Mouse (Mus musculus) gastrocnemius, postnatal 4 days (tissue): ENCODE data around the gene Gabpa. TPM values are rescaled to one million over a fixed set of nuclear protein-coding genes. Genes with fewer than 3 reads are reported as not detected.

Source experiments
- DNase-seq, 2 experiments: peaks; one replicate each; pipeline ENCODE4 v3.0.0; 2021 to 2022; ENCODE audit warnings: low spot score in 2 of 2, mixed read lengths in 2 of 2
- total RNA-seq, 2 experiments: library from RNA; stranded (reverse); gene quantifications; 2 replicates each; pipeline ENCODE4 v1.2.3; 2021

Gene Gabpa
- total RNA-seq, 2 experiments from 2014 or later = 42.0 to 46.9 TPM

- DNase-seq = no peak
Measured at GRCm38 (mm10) chr16:84853492-84853891, 18.8 kb downstream of the Gabpa start.

DNA sequence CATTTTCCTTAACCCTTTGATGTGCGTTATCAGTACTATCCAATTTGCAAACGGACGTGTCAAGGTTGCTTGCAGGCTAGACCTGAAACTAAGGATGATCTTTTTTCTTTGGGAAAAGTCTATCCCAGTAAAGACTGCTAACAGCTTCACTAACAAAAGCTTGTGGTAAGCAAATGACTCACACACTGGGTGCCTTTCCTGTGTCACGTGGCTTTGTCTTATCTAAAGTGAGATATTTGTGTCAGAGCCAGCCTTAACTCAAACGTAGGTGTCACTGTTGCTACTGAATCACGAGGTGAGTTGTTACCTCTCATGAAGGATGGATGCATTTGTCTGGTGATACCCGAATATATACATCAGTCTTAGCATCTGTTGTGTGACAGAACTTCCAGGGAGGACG lies 29.9 kb downstream of the Gabpa start:
- DNase-seq = no peak

- DNase-seq = no peak
Measured at GRCm38 (mm10) chr16:84873805-84874204, 39.1 kb downstream of the Gabpa start.

DNA sequence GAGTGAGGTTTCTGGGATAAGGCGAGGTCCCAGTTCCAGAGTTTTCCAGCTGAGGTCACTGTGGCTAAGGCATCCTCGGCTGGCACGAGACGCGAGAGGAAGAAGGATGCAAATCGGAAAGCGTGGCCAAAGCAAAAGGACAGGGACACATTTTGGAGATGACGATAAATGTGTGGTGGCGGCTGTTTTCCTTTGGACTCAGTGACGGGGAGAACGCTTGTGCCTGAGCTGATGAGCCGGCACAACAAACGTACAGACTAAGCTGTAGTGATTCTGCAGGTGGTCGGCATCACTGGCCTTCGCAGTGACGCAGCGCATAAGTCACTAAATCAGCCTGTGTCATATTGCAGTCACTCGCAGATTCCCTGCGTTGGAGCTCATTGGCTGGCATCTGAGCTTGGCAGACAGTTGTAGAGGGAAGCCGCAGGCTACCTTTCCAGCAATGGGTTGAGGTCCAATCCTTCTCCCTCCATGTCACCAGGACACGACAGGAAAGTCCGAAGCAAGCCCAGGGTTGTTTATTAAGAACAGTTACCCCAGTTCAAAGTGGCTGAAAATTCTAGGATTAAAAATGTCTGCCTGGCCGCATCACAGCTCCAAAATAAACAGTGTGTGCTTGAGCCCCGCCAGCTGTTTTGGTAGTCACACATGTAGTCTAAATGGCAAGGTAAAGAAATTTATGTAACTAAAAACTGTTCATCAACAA lies 40.4 kb downstream of the Gabpa start:
- DNase-seq = no peak

DNA sequence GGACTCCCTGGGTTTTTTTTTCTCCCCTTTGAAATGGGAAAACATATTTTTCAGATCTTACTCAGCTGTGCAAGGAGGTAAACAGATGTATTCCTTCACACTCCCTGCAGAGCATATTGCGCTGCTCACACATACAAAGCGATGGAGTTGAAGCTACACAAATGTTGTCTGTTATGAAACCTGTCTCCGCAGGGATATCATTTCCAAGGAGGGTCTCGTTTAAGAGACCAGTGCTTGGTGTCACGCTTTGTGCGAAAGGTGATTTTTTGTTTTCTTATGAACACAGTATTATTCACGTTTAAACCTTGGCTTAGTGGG lies 41.0 kb downstream of the Gabpa start:
- no peak for DNase-seq

GRCm38 (mm10) chr16:84876082-84876481 lies 41.4 kb downstream of the Gabpa start:
- no peak for DNase-seq

- peak; percentile 43 to 51 for DNase-seq
Measured at GRCm38 (mm10) chr16:84879146-84879545, 44.4 kb downstream of the Gabpa start.

GRCm38 (mm10) chr16:84881168-84881567 lies 46.4 kb downstream of the Gabpa start:
- DNase-seq = no peak

GRCm38 (mm10) chr16:84881754-84882321 lies 47.1 kb downstream of the Gabpa start:
- DNase-seq = no peak

GRCm38 (mm10) chr16:84884572-84884971 lies 49.8 kb downstream of the Gabpa start:
- DNase-seq = no peak

GRCm38 (mm10) chr16:84902995-84903394 lies 68.3 kb downstream of the Gabpa start:
- no peak for DNase-seq

DNA sequence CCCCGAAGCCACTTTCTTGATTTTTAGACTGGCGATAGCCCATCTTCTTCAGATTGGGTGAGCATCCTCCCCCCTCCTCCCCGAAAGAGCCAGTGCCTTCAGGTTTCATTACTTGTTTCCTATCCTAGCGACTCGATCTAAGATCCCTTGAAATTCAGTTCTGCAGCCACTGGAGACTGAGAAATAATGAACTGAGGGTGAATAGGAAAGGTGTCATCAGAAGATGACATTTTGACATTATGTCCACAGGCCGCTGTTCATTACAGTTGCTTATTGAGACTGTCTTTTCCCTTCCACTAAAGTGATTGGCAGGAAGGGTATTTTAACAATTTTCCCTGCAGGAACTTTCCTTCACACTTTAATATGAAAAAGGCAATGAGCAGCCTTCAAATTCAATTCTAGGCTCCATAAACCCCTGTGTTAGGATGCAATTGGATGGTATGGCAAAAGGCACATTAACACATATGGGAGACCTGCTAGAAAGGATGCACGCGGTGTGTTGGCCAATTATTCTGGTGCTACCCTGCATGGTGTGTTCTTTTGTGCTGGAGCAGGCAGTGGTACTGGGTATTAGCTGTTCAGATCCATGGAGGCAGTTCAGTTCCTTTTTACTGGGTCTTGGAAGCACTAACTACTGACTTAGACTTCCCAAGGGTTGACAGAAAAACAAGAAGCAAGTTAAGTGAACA lies 76.9 kb downstream of the Gabpa start:
- DNase-seq = no peak

Other genes starting within 250 kb of the Gabpa start
- 10 to 100 TPM; 26.7 to 30.2 TPM for gene Mrpl39, start 99.2 kb upstream of the Gabpa start, total RNA-seq
- 10 to 100 TPM; 31.7 TPM for gene Jam2, start 60.8 kb upstream of the Gabpa start, total RNA-seq
- 100 to 1,000 TPM; 769 to 817 TPM for gene Atp5j, start 700 bp downstream of the Gabpa start, total RNA-seq